Mouse (Mus musculus): ENCODE results near the gene Edaradd.
"Not testable (repeated sequence)": the region's sequence is repeated elsewhere in the genome, so short reads cannot be mapped to it uniquely, and the experiment has no call there.

Edaradd gene

DNA sequence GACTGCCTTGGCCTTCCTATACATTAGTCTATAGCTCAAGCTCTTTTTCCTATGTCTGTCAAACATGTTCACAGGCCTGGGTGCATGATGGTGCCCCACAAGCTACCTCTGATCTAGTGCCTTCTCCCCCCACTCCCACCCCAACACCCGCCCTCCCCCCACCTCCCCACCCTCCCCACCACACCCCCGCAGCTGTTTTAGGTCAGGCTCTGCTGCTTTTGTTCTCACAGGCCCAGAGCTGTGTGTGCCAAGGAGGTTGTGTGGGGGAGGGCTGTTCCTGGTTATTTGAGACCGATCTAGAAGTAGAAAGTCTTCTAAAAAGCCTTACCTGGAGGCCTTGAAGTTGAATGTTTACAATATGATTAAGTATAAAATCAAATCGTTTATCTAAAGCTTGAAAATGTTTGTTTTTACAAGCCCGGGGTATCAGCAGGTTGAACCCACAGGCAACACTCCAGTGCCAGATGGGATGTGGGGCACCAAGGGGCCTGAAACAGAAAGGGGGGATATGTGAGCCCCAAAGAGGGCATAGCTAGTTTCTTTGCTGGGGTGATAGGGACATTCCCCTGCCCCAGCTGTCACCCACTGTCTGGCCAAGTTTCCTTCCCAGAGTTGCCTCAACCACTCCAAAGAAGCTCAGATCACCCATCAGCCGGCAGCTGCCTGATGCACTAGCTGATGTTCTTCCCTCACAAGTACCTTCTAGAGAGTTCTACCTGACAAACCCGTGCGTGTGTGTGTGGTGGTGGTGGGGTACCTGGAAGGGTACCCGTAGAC lies 8.9 kb downstream of the Edaradd start:
- no peak for DNase-seq (ENCODE audit: low spot score)

DNA sequence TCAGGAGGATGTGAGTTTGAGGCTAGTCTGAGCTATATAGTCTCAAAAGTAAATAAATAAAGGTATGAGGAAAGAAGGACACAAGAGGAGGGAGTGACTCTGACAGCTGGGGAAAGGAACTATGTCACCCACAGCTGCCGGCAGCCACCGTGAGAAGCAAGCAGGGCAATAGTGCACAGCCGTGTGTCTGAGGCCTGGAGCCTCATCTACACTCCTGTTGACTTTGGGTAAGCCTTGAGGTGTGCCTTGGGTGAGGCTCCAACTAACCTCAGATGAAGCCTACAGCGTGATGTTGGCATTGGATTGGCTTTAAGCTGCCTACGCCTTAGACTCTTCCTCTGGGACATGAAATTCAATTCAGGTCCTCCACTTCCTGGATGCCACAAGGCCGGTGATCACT lies 10.2 kb downstream of the Edaradd start:
- DNase-seq (ENCODE audit: low spot score), result no peak

DNA sequence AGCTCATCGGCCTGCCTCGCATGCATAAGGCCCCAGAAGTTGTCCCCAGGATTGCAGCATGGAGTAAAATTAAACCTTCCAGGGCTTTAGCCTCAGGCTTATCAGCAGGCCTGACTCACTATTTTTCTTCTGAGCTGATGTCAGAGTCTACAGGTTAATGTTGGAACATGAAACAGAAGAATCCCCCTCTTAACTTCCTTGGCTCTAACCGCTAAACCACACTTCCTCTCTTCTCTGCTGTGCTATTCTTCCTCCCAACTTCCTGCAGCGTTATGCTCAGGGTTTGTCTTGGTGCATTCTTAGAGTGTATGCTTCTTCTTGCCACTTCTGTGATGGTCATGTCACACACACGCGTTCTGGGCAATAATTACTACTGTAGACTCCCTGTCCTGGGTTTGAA lies 12.8 kb downstream of the Edaradd start:
- DNase-seq (ENCODE audit: low spot score), result no peak

DNA sequence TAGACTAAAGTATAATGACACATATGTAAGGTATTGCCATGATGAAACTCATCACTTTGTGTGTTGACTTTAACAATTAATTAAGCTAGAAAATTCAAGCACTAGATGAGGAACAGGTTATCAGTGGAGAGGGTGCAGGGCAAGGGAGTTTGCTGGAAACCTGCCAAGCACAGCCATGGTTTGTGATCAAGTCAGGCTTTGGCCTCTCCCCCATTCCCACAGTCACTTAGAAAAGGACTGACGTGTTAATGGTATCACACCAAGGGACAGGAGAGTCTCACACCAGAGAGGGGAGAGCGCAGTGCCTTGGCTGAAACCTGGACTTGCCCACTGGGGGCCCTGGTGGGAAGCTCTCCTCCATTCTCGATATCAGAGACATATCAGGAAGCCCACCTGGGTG lies 14.9 kb downstream of the Edaradd start:
- no peak for DNase-seq (ENCODE audit: low spot score)

DNA sequence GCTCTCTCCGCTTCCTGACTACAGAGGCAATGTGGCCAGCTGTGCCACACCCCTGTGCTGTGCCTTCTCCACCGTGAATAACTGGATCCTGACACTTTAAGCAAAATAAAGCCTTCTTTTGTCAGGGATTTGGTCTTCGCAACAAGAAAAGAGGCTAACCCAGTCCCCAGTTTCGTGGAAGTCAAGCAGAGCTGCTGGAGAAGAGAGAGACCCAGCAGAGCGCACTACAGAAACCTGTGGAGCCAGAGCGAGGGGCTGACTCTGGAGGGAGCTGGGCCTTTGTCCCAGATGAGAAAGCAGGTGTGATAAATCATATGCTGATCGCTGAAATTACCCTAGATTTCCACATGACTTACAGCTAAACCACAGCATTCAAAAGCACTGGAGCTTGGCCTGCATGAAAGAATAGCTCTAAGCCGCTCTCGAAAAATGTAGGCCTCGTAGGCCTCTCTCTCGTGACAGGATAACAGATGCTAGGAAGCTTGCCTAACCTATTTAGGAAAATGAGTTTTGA lies 16.9 kb downstream of the Edaradd start:
- DNase-seq (ENCODE audit: low spot score), result no peak

DNA sequence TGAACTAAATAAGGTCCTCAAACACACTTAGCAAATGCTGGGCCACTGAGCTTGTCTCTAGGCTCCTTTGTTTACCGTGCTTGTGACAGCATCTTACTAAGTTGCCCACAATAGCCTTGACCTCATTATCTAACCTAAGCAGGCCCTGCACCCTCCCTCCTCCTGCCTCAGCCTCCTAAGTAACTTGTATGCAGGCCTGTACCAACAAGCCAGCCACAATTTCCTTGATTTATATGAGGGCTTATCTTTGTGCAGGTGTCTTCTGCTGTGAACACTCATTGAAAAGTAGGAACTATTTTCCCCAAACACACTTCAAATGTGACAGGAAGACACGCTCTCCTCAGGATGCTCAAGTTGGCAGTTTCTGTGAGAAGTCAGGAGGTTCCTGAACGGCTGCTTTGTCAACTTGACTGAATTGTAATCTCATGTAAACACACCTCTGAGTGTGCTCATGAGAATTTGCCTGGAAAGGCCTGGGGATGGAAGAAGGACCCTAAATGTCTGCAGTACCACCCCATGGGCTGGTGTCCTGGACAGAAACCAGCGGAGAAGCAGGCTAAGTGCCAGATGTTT lies 17.5 kb downstream of the Edaradd start:
- peak; percentile 26 for DNase-seq (ENCODE audit: low spot score)

DNA sequence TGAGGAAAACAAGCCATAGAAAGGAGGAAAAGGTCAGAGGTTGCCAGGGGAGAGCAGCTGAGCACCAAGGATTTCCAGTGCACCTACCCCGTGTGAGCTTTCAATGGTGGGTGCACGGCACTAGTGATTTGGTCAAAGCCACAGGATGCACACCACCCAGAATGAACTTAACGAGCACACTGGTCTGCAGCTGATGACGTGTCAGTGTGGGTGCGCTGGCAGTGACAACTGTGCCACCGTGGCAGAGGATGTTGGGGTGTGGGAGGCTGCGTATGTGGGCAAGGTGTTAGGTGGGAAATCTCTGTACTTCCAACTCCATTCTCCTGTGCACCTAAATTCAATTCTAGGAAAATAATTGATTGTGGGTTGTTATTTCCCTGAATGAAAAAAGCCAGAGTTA lies 21.1 kb downstream of the Edaradd start:
- DNase-seq (ENCODE audit: low spot score), result no peak

DNA sequence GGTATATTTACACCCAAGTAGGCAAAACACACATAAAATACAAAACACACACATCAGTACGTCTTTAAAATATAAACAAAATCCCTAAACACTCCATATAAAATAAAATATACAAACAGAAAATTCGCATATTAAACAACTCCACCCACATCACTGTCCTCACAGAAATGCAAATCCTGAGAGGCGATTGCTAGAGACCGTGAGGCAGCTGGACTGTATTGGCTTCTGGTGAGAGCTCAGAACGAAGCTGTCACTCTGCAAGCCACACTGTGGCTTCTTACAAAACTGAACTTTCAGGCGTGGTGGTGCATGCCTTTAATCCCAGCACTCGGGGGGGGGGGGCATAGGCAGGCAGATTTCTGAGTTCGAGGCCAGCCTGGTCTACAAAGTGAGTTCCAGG lies 22.4 kb downstream of the Edaradd start:
- DNase-seq (ENCODE audit: low spot score), result no peak

DNA sequence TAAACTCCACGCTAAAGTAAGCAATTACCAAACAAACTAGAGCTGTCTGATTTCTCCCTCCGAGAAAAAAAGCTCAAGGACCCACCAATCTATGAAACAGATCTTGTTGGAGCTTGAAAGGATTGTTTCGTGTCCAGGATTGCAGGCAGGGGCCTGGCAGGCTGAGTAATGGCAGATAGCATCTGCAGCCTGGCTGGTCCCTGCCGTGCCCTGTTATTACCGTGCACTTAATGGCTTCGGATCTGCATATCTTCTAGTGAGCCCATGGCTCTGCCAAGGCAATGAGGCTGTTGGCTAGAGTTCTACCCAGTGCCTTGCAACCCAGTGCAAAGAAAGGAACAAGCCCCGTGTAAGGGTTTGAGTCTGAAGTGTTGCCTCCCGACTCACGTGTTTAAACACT lies 25.5 kb downstream of the Edaradd start:
- DNase-seq (ENCODE audit: low spot score), result no peak

DNA sequence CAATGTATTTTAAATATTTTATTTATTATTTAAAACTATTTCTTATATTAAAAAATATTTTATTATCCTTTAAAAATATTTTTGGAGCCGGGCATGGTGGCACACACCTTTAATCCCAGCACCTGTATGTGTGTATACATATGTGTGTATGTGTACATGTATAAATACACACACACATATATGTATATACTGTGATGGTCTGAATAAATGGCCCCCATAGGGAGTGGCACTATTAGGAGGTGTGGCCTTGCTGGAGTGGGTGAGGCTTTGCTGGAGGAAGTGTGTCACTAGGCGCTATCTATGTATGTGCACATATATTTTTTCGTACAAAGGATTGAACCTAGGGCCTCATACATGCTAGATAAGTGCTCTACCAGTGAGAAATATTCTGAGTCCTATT lies 27.7 kb downstream of the Edaradd start:
- DNase-seq (ENCODE audit: low spot score), result no peak

DNA sequence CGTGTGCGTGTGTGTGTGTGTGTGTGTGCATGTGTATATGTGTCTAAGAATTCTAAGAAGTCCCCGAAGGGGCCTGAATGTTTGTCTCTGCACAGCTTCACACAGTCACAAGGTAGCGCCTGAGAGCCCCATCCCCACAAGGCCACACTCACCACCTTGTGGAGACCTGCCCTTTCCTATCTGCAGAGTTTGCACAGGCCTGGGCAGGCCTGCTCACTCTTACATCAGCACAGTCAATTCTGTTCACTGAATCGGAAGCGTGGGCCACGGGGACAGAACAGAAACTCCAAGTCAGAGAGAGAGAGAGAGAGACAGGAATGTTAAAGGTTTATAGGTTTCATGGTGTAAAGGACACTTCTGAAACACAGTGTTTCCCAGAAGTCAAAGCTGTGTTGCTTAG lies 34.6 kb downstream of the Edaradd start:
- DNase-seq (ENCODE audit: low spot score), result no peak

DNA sequence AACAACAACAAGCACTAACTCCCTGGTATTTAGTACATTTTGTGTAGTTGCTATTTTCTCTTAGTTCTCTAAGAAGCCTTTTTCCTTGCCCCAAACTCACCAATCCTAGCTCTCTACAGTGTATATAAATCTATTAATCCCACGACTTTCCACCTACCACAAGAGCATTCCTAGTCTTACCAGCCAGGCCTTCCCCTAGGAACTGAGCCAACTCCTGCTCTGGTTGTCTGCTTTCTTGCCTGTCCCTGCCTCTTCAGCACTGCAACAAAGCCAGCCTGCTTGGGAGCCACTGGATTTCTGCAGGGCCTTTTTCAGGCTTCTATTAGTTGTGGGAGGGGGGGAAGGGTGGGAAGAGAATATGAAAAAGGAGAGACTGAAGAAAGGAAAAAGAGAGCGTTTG lies 35.0 kb downstream of the Edaradd start:
- no peak for DNase-seq (ENCODE audit: low spot score)

DNA sequence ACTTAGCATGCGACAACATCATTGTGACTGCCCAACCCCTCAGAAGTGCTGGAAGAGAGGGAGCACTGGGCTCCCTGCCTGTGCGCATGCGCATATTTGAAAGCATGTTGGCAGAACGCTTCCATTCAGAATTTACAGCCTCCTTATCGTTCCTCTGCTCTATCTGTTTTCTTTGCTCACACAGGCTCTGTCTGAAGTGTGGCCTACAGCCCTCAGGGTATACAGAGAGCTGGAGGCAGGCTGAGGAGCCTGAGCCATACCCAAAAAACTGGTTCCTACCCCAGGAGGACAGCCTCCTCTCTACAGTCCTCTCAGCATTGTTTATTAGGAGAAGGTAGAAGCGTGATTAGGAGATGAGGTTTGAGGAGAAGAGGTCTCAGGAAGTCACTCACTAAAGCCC lies 40.4 kb downstream of the Edaradd start:
- DNase-seq (ENCODE audit: low spot score), result no peak

DNA sequence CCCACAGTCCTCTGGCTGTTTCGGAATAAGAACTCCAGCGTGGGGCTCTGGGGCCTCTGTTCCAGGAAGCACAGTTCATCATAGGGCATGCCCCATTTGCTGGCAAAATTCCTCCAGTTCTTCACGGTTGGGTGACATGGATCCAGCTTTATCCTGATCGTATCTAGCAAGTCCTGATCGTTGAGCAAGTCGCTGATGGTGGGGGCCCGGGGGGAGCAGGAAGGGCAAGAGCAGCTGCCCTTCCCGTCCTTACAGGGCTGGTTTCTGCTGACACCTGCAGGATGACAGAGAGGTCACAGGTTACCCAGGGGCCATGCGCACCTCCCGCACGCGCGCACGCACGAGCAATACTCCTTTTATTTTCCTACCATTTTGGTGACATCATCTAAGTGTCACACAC lies 41.9 kb downstream of the Edaradd start:
- DNase-seq (ENCODE audit: low spot score), result no peak

DNA sequence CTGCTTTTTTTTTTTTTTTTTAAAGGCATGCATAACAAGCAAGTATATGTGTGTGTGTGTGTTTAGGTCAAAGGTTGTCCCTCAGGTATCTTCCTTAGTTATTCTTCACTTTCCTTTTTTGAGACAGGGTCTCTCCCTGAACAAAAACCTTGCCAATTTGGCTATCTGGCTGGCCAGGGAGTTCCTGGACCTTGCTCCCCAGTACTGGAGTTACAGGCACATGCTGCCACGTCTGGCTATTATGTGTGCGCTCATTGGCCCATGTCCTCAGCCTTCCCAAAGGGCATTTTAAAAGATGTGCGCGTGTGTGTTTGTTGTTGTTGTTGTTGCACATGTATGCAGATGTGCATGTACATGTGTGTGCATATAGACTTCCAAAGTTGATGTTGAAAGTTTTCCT lies 43.4 kb downstream of the Edaradd start:
- no peak for DNase-seq (ENCODE audit: low spot score)

DNA sequence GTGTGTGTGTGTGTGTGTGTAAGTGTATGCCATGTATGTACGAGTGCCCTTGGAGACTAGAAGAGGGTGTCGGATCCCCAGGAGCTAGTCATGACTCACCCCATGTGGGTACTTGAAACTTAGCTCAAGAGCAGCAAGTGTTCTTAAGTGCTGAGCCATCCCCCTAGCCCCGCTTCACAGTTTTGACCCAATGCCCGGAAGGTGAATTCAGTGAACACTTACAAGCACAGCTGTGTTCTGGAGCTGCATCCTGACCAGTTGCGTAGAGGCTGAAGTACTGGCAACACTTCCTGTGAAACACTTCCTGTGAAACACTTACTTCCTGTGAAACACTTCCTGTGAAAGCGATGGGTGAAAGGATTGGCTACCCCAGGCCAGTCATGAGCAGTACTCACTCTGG lies 45.0 kb downstream of the Edaradd start:
- no peak for DNase-seq (ENCODE audit: low spot score)

DNA sequence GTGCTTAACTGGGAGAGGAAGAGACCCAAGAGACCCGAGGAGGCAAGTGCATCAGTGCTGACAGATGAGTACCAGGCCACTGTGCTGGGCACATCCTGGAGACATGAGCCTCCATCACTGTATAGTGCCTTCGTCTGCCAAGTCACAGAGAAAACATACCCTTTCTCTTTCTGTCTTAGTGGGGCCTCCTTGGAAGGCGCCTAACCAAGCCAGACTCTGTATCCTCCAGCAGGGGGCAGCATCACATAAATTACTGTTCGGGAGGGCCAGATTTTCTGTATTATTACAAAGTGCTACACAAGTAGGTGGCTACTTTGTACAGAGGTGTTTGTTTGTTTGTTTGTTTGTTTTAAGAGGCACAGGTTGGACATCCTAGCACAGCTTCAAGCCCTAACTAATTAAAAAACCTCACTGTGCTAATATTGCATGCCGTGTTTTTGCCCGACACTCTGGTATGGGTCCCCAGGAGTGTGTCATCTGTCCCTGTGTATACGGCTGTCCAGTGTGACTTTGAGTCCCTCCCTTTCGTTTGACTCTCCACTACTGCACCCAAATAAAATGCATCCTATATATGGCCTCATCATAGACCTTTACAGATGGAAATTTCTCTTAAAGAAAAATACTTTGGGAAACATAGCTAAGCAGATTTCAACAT lies 46.4 kb downstream of the Edaradd start:
- DNase-seq (ENCODE audit: low spot score), result peak; percentile 49

DNA sequence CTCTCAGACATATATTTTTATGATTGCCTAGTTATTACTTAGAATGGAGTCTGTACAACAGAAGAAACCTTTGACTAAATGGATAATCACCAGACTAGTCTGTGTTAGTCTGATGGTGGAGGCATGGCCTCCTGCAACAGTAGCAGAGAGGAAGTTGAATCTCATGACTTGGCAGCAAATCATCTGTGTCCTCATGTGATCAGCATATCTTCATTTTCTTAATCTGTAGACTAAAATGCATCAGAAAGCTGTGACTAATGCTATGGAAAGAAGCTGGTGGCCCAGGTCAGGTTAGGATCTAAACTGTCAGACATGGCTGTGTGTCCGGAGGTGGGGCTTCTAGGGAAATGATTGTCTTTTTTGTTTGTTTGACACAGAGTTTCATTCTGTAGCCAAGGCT lies 51.8 kb downstream of the Edaradd start:
- DNase-seq (ENCODE audit: low spot score), result no peak

DNA sequence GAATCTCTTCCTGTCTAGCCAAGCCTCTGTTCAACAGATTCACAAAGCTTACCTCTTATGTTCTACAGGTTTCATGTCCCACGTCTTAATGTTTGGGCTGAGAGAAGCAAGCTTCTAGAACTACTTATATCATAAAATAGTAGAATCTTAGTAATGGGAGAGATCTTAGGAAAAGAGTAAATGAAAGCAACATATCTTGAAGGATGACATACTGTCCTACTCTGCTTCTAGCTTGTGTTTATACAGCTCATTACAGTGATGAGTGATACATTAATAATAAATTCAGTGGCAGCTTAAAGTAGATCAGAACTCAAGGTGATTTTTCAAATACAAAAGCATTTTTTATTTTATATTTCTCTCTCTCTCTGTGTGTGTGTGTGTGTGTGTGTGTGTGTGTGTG lies 55.4 kb downstream of the Edaradd start, which contains the start of gene Lgals8:
Lgals8 (minus strand) TSS at position 101 of the 400 bp plus-strand sequence.
- no peak for DNase-seq (ENCODE audit: low spot score)

DNA sequence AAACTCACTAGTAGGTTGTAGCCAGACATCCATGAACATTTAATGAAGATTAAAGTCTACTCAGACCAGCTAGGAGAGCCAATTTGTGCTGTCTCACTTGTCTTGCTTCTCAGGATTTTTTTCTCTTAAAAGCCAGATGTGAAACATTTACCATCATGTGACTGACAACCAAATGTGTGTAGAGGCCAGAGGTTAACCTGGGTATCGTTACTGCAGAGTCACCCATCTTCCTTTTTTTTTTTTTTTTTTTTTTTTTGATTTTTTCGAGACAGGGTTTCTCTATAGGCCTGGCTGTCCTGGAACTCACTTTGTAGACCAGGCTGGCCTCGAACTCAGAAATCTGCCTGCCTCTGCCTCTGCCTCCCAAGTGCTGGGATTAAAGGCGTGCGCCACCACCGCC lies 56.1 kb downstream of the Edaradd start:
- DNase-seq (ENCODE audit: low spot score), result not testable (repeated sequence)

DNA sequence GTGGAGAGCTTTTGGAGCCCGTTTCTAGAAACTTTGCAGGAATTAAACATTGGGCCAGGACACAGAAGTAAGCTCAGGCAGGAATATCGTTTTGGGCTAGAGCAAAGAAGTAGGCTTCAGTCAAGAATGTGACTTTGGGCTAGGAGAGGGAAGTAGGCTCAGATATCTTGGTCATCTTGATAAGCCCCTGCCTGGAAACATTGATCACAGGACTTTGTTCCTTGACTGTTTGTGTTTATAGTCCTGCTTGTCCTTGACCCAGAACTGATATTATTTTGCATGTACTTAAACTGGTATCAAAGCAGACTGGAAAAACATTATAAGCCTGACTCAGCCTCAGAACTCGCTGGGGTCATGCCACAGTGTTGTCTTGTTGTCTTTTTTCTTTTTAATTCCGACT lies 57.6 kb downstream of the Edaradd start:
- no peak for DNase-seq (ENCODE audit: low spot score)

DNA sequence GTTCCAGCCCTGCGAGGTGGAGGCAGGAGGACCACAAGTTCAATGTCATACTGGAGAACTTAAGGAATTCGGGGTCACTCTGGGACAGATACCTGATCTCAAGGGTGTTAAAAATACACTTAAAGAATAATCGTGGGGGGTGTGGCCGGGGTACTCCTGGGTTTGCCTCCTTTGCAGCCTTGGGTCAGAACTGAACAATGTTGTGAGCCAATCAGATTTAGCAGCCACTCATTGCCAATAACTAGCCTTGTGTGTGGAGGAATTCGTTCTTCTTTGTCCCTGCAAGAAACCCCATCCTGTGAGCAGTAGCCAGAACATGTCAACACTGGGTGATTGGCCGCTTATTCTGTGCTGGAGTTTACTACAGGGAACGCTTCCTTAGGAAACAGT lies 58.5 kb downstream of the Edaradd start:
- no peak for DNase-seq (ENCODE audit: low spot score)
